Mouse (Mus musculus): ENCODE data around the gene Olfr1395. TPM values are rescaled to one million over a fixed set of nuclear protein-coding genes. Genes with fewer than 3 reads are reported as not detected.

The Olfr1395 gene
- polyA plus RNA-seq, 2 experiments = not detected

DNA sequence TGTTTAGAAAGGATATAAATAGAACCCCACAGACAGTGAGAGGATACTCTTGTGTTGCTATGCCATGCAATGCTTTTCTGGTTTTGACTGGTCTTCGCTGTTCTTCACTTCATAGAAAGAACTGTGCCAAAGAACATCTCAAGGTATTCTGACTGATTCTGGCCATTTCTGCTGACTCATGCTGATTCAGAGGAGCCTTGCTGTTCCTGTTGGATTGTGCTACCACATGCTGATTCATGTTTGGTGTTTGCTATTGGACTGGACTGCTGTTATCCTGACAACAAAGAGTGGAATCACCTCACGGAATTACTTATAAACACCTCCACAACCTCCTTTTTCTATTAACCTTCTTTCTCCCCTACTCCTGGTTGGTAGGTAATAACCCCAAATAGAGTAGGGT is 17.9 kb upstream of the Olfr1395 start:
- TF ChIP-seq EP300 (IDR thresholded peaks at IDR 0.05; ENCODE audit: low read depth) (no peak), CTCF (IDR thresholded peaks at IDR 0.05; ENCODE audit: low read depth) (no peak)
- 64% methylated on average over 2 of the region's 2 CpGs for WGBS (ENCODE audit: insufficient replicate concordance)

GRCm38 (mm10) chr11:49154077-49154476 is 12.0 kb downstream of the Olfr1395 start, which contains the start of gene Olfr1394:
Olfr1394 (plus strand) TSS chr11:49154377.
- Histone ChIP-seq H3K9me3 (ENCODE audit: control insufficient read depth, low read length) (no peaks in the 10 kb centered on the region), H3K4me3 (ENCODE audit: insufficient read depth in 1 of 2, low read depth in 2 of 2, low read length in 2 of 2) (no peak within 1 kb of the TSS), H3K36me3 (replicated peaks; ENCODE audit: control insufficient read depth, insufficient read depth, low read depth) (no peaks in the 10 kb centered on the region), H3K27me3 (ENCODE audit: control insufficient read depth, insufficient read depth, low read length) (no peaks in the 10 kb centered on the region), H3K4me2 (ENCODE audit: low read depth) (no peak within 1 kb of the TSS), H3K27ac (no peak within 1 kb of the TSS), H3K9ac (replicated peaks) (no peak within 1 kb of the TSS), H3K4me1 (replicated peaks; ENCODE audit: control insufficient read depth in 2 of 2, insufficient read depth in 2 of 2, low read length in 1 of 2) (no peaks in the 10 kb centered on the region)
- WGBS (ENCODE audit: insufficient replicate concordance) = 48% methylated on average over 1 of the region's 1 CpGs
- DNase-seq (ENCODE audit: low read depth in 3 of 3, low spot score in 3 of 3) (no peak), ATAC-seq (ENCODE audit: insufficient read depth) (no peak)
- TF ChIP-seq CTCF (IDR thresholded peaks at IDR 0.05; ENCODE audit: low read depth) = no peak
- no peak for TF ChIP-seq EP300 (IDR thresholded peaks at IDR 0.05; ENCODE audit: low read depth)

More for the DNA sequence above, 17.9 kb upstream of the Olfr1395 start:
- ATAC-seq (ENCODE audit: insufficient read depth) (peak; percentile 68; the same call in 1 of the 2 replicates), DNase-seq (ENCODE audit: low read depth in 3 of 3, low spot score in 3 of 3) (peak; percentile 40 to 49 (median 48))
- no peak overlapping the region for H3K27ac ChIP-seq
- peaks cover 4 to 9% of the 10 kb centered on the region in 2 experiments for H3K4me1 ChIP-seq (replicated peaks; ENCODE audit: control insufficient read depth in 2 of 2, insufficient read depth in 2 of 2, low read length in 1 of 2)
- H3K9me3 ChIP-seq (ENCODE audit: control insufficient read depth, low read length) = no peaks in the 10 kb centered on the region
- no peaks in the 10 kb centered on the region for H3K36me3 ChIP-seq (replicated peaks; ENCODE audit: control insufficient read depth, insufficient read depth, low read depth)
- H3K27me3 ChIP-seq (ENCODE audit: control insufficient read depth, insufficient read depth, low read length) = no peaks in the 10 kb centered on the region
- H3K4me3 ChIP-seq (ENCODE audit: insufficient read depth in 1 of 2, low read depth in 2 of 2, low read length in 2 of 2) = no peak overlapping the region
- no peak overlapping the region for H3K4me2 ChIP-seq (ENCODE audit: low read depth)
- H3K9ac ChIP-seq (replicated peaks) = no peak overlapping the region

DNA sequence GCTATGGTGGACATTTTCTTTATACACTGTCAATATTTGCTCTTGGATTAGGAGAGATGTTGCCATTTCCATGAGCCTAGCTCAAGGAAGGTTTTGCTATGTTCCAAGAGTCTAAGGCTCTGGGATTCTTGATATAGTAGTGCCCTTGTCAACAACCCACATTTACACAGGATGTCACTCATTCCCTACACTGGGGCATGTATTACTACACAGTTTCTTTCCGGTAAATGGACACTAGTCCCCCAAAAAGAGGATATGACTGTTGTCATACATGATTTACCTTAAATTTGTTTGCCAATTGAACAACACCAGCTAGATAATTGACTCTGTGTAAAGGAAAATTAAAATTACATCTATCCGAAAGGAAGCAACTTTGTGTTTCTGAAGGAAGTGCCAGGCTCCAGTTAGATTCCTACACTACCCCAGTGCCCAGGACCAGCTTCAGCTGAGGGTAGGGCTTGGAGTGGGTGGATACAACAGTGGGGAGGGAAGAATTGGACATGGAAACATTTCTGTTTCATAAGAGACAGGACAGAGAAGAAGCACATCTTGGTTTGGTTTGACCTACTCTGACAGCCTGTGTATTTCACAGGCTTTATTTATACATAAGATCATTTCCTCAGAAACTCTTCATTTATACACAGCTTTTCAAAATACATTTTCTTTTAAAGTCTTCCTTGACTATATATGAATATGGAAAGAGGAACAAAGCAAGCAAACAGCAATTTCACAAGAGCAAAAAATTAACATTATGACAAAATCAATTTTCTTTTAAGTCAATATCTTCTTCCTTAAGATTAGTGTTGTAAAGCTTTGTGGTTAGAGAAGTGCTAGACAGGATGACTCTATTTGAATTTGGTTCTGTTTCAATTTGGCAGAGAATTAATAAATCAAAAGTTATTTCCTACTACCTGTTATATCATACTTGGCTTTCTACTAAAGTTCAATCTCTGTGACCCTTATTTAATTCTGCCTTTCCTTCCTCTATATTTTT is 15.0 kb downstream of the Olfr1395 start:
- DNase-seq (ENCODE audit: low read depth in 3 of 3, low spot score in 3 of 3) = no peak
- Histone ChIP-seq H3K27me3 (ENCODE audit: control insufficient read depth, insufficient read depth, low read length) (no peaks in the 10 kb centered on the region), H3K27ac (no peak overlapping the region), H3K9ac (replicated peaks) (no peak overlapping the region), H3K4me3 (ENCODE audit: insufficient read depth in 1 of 2, low read depth in 2 of 2, low read length in 2 of 2) (no peak overlapping the region), H3K4me1 (replicated peaks; ENCODE audit: control insufficient read depth in 2 of 2, insufficient read depth in 2 of 2, low read length in 1 of 2) (no peaks in the 10 kb centered on the region), H3K36me3 (replicated peaks; ENCODE audit: control insufficient read depth, insufficient read depth, low read depth) (no peaks in the 10 kb centered on the region), H3K4me2 (ENCODE audit: low read depth) (no peak overlapping the region), H3K9me3 (ENCODE audit: control insufficient read depth, low read length) (no peaks in the 10 kb centered on the region)
- no peak for ATAC-seq (ENCODE audit: insufficient read depth)
- 49% methylated on average over 2 of the region's 2 CpGs for WGBS (ENCODE audit: insufficient replicate concordance)
- TF ChIP-seq EP300 (IDR thresholded peaks at IDR 0.05; ENCODE audit: low read depth) (no peak), CTCF (IDR thresholded peaks at IDR 0.05; ENCODE audit: low read depth) (no peak)

GRCm38 (mm10) chr11:49168839-49169611 is 27.0 kb downstream of the Olfr1395 start:
- H3K9ac ChIP-seq (replicated peaks) = no peak overlapping the region

More at GRCm38 (mm10) chr11:49168839-49169611, 27.0 kb downstream of the Olfr1395 start:
- no peak for ATAC-seq (ENCODE audit: insufficient read depth)
- Histone ChIP-seq H3K4me3 (ENCODE audit: insufficient read depth in 1 of 2, low read depth in 2 of 2, low read length in 2 of 2) (no peak overlapping the region), H3K4me2 (ENCODE audit: low read depth) (peak overlapping the region; percentile 40), H3K9me3 (ENCODE audit: control insufficient read depth, low read length) (no peaks in the 10 kb centered on the region), H3K27me3 (ENCODE audit: control insufficient read depth, insufficient read depth, low read length) (peaks cover 4% of the 10 kb centered on the region), H3K36me3 (replicated peaks; ENCODE audit: control insufficient read depth, insufficient read depth, low read depth) (no peaks in the 10 kb centered on the region), H3K4me1 (replicated peaks; ENCODE audit: control insufficient read depth in 2 of 2, insufficient read depth in 2 of 2, low read length in 1 of 2) (no peaks in the 10 kb centered on the region), H3K27ac (no peak overlapping the region)
- no peak for DNase-seq (ENCODE audit: low read depth in 3 of 3, low spot score in 3 of 3)
- TF ChIP-seq EP300 (IDR thresholded peaks at IDR 0.05; ENCODE audit: low read depth) = no peak
- no peak for TF ChIP-seq CTCF (IDR thresholded peaks at IDR 0.05; ENCODE audit: low read depth)
- WGBS (ENCODE audit: insufficient replicate concordance) = 15% methylated on average over 50 of the region's 50 CpGs

Data from liver, embryonic 14.5 days (tissue).